Mouse (Mus musculus): ENCODE measurements around the gene Olfr71. TPM values are rescaled to one million over a fixed set of nuclear protein-coding genes. Genes with fewer than 3 reads are reported as not detected.

Olfr71 gene
- polyA plus RNA-seq (2014; fragmentation: Nextera tagmentation; extraction: Ambion mirVana), result not detected in 2 replicates

GRCm38 (mm10) chr4:43709869-43710268 is at the start of gene Olfr71:
Olfr71 (minus strand) TSS chr4:43710255.
- no peak within 1 kb of the TSS for H3K4me3 ChIP-seq (ENCODE audit: low read depth, low read length)

GRCm38 (mm10) chr4:43757213-43757612 is 47.2 kb upstream of the Olfr71 start:
- ATAC-seq, result no peak
- H3K4me1 ChIP-seq (ENCODE audit: control insufficient read depth, insufficient read depth, low read length), result no peaks in the 10 kb centered on the region
- H3K4me2 ChIP-seq (ENCODE audit: low read length), result no peak overlapping the region
- no peaks in the 10 kb centered on the region for H3K9me3 ChIP-seq (replicated peaks; ENCODE audit: control insufficient read depth, low read length)
- H3K4me3 ChIP-seq (ENCODE audit: low read depth, low read length), result no peak overlapping the region
- no peaks in the 10 kb centered on the region for H3K27me3 ChIP-seq (replicated peaks; ENCODE audit: control insufficient read depth, insufficient read depth, low read length)
- H3K27ac ChIP-seq (ENCODE audit: low read depth, low read length), result no peak overlapping the region
- no peaks in the 10 kb centered on the region for H3K36me3 ChIP-seq (ENCODE audit: control insufficient read depth, insufficient read depth, low read length)
- 82% methylated on average over 6 of the region's 6 CpGs for WGBS
- no peak overlapping the region for H3K9ac ChIP-seq (ENCODE audit: low read length)
- no peak for DNase-seq (ENCODE audit: low spot score)

More at GRCm38 (mm10) chr4:43709869-43710268, at the start of gene Olfr71:
- ATAC-seq (no peak), DNase-seq (ENCODE audit: low spot score) (no peak)
- Histone ChIP-seq H3K4me2 (ENCODE audit: low read length) (no peak within 1 kb of the TSS), H3K36me3 (ENCODE audit: control insufficient read depth, insufficient read depth, low read length) (no peaks in the 10 kb centered on the region), H3K9ac (ENCODE audit: low read length) (no peak within 1 kb of the TSS), H3K27ac (ENCODE audit: low read depth, low read length) (no peak within 1 kb of the TSS), H3K27me3 (replicated peaks; ENCODE audit: control insufficient read depth, insufficient read depth, low read length) (no peaks in the 10 kb centered on the region), H3K9me3 (replicated peaks; ENCODE audit: control insufficient read depth, low read length) (no peaks in the 10 kb centered on the region), H3K4me1 (ENCODE audit: control insufficient read depth, insufficient read depth, low read length) (no peaks in the 10 kb centered on the region)
- WGBS, result 80% methylated on average over 6 of the region's 6 CpGs

- no peaks in the 10 kb centered on the region for H3K9me3 ChIP-seq (replicated peaks; ENCODE audit: control insufficient read depth, low read length)
- no peak overlapping the region for H3K9ac ChIP-seq (ENCODE audit: low read length)
- H3K4me1 ChIP-seq (ENCODE audit: control insufficient read depth, insufficient read depth, low read length), result no peaks in the 10 kb centered on the region
- WGBS, result 15% methylated on average over 6 of the region's 6 CpGs
- H3K27me3 ChIP-seq (replicated peaks; ENCODE audit: control insufficient read depth, insufficient read depth, low read length), result no peaks in the 10 kb centered on the region
- peak; percentile 82 for DNase-seq (ENCODE audit: low spot score)
- no peak overlapping the region for H3K4me2 ChIP-seq (ENCODE audit: low read length)
- H3K4me3 ChIP-seq (ENCODE audit: low read depth, low read length), result no peak overlapping the region
- no peak overlapping the region for H3K27ac ChIP-seq (ENCODE audit: low read depth, low read length)
- peak; percentile 48; the same call in 1 of the 2 replicates for ATAC-seq
- H3K36me3 ChIP-seq (ENCODE audit: control insufficient read depth, insufficient read depth, low read length), result no peaks in the 10 kb centered on the region
These were observed 35.1 kb upstream of the Olfr71 start for GRCm38 (mm10) chr4:43745187-43745586.

- H3K36me3 ChIP-seq (ENCODE audit: control insufficient read depth, insufficient read depth, low read length), result no peaks in the 10 kb centered on the region
- DNase-seq (ENCODE audit: low spot score), result no peak
- H3K4me3 ChIP-seq (ENCODE audit: low read depth, low read length), result no peak overlapping the region
- 88% methylated on average over 1 of the region's 1 CpGs for WGBS
- no peak for ATAC-seq
- H3K9me3 ChIP-seq (replicated peaks; ENCODE audit: control insufficient read depth, low read length), result no peaks in the 10 kb centered on the region
- no peaks in the 10 kb centered on the region for H3K27me3 ChIP-seq (replicated peaks; ENCODE audit: control insufficient read depth, insufficient read depth, low read length)
- no peak overlapping the region for H3K4me2 ChIP-seq (ENCODE audit: low read length)
- H3K27ac ChIP-seq (ENCODE audit: low read depth, low read length), result no peak overlapping the region
- no peak overlapping the region for H3K9ac ChIP-seq (ENCODE audit: low read length)
- no peaks in the 10 kb centered on the region for H3K4me1 ChIP-seq (ENCODE audit: control insufficient read depth, insufficient read depth, low read length)
These were observed 33.0 kb upstream of the Olfr71 start for GRCm38 (mm10) chr4:43743099-43743498.

GRCm38 (mm10) chr4:43742637-43743036 is 32.6 kb upstream of the Olfr71 start:
- no peaks in the 10 kb centered on the region for H3K9me3 ChIP-seq (replicated peaks; ENCODE audit: control insufficient read depth, low read length)
- H3K4me3 ChIP-seq (ENCODE audit: low read depth, low read length), result no peak overlapping the region
- ATAC-seq (no peak), DNase-seq (ENCODE audit: low spot score) (no peak)
- WGBS, result 28% methylated on average over 4 of the region's 4 CpGs
- H3K36me3 ChIP-seq (ENCODE audit: control insufficient read depth, insufficient read depth, low read length), result no peaks in the 10 kb centered on the region
- no peak overlapping the region for H3K9ac ChIP-seq (ENCODE audit: low read length)
- H3K27me3 ChIP-seq (replicated peaks; ENCODE audit: control insufficient read depth, insufficient read depth, low read length), result no peaks in the 10 kb centered on the region
- no peak overlapping the region for H3K27ac ChIP-seq (ENCODE audit: low read depth, low read length)
- no peak overlapping the region for H3K4me2 ChIP-seq (ENCODE audit: low read length)
- no peaks in the 10 kb centered on the region for H3K4me1 ChIP-seq (ENCODE audit: control insufficient read depth, insufficient read depth, low read length)

- Histone ChIP-seq H3K27ac (ENCODE audit: low read depth, low read length) (no peak overlapping the region), H3K4me2 (ENCODE audit: low read length) (no peak overlapping the region), H3K4me1 (ENCODE audit: control insufficient read depth, insufficient read depth, low read length) (no peaks in the 10 kb centered on the region), H3K9me3 (replicated peaks; ENCODE audit: control insufficient read depth, low read length) (no peaks in the 10 kb centered on the region), H3K27me3 (replicated peaks; ENCODE audit: control insufficient read depth, insufficient read depth, low read length) (no peaks in the 10 kb centered on the region), H3K4me3 (ENCODE audit: low read depth, low read length) (no peak overlapping the region), H3K9ac (ENCODE audit: low read length) (no peak overlapping the region), H3K36me3 (ENCODE audit: control insufficient read depth, insufficient read depth, low read length) (no peaks in the 10 kb centered on the region)
- ATAC-seq (no peak), DNase-seq (ENCODE audit: low spot score) (no peak)
- WGBS, result 75% methylated on average over 5 of the region's 5 CpGs
These were observed 31.5 kb upstream of the Olfr71 start for GRCm38 (mm10) chr4:43741526-43741925.

GRCm38 (mm10) chr4:43738989-43739674 is 29.1 kb upstream of the Olfr71 start:
- ATAC-seq, result no peak
- Histone ChIP-seq H3K9me3 (replicated peaks; ENCODE audit: control insufficient read depth, low read length) (no peaks in the 10 kb centered on the region), H3K27ac (ENCODE audit: low read depth, low read length) (no peak overlapping the region), H3K4me2 (ENCODE audit: low read length) (no peak overlapping the region), H3K4me1 (ENCODE audit: control insufficient read depth, insufficient read depth, low read length) (no peaks in the 10 kb centered on the region), H3K36me3 (ENCODE audit: control insufficient read depth, insufficient read depth, low read length) (no peaks in the 10 kb centered on the region), H3K9ac (ENCODE audit: low read length) (no peak overlapping the region), H3K27me3 (replicated peaks; ENCODE audit: control insufficient read depth, insufficient read depth, low read length) (no peaks in the 10 kb centered on the region), H3K4me3 (ENCODE audit: low read depth, low read length) (no peak overlapping the region)
- 77% methylated on average over 8 of the region's 8 CpGs for WGBS
- DNase-seq (ENCODE audit: low spot score), result no peak

GRCm38 (mm10) chr4:43737144-43737543 is 27.1 kb upstream of the Olfr71 start:
- no peaks in the 10 kb centered on the region for H3K36me3 ChIP-seq (ENCODE audit: control insufficient read depth, insufficient read depth, low read length)
- no peak overlapping the region for H3K4me2 ChIP-seq (ENCODE audit: low read length)
- no peak overlapping the region for H3K4me3 ChIP-seq (ENCODE audit: low read depth, low read length)
- H3K9me3 ChIP-seq (replicated peaks; ENCODE audit: control insufficient read depth, low read length), result no peaks in the 10 kb centered on the region
- no peak for ATAC-seq
- H3K27ac ChIP-seq (ENCODE audit: low read depth, low read length), result no peak overlapping the region
- H3K27me3 ChIP-seq (replicated peaks; ENCODE audit: control insufficient read depth, insufficient read depth, low read length), result no peaks in the 10 kb centered on the region
- H3K4me1 ChIP-seq (ENCODE audit: control insufficient read depth, insufficient read depth, low read length), result no peaks in the 10 kb centered on the region
- no peak for DNase-seq (ENCODE audit: low spot score)
- 62% methylated on average over 6 of the region's 6 CpGs for WGBS
- H3K9ac ChIP-seq (ENCODE audit: low read length), result no peak overlapping the region

GRCm38 (mm10) chr4:43733186-43733585 is 23.1 kb upstream of the Olfr71 start:
- no peaks in the 10 kb centered on the region for H3K4me1 ChIP-seq (ENCODE audit: control insufficient read depth, insufficient read depth, low read length)
- no peak overlapping the region for H3K27ac ChIP-seq (ENCODE audit: low read depth, low read length)
- ATAC-seq (no peak), DNase-seq (ENCODE audit: low spot score) (no peak)
- H3K36me3 ChIP-seq (ENCODE audit: control insufficient read depth, insufficient read depth, low read length), result no peaks in the 10 kb centered on the region
- no peak overlapping the region for H3K9ac ChIP-seq (ENCODE audit: low read length)
- H3K27me3 ChIP-seq (replicated peaks; ENCODE audit: control insufficient read depth, insufficient read depth, low read length), result no peaks in the 10 kb centered on the region
- no peak overlapping the region for H3K4me3 ChIP-seq (ENCODE audit: low read depth, low read length)
- no peaks in the 10 kb centered on the region for H3K9me3 ChIP-seq (replicated peaks; ENCODE audit: control insufficient read depth, low read length)
- H3K4me2 ChIP-seq (ENCODE audit: low read length), result no peak overlapping the region
- 87% methylated on average over 5 of the region's 5 CpGs for WGBS

All from forebrain, embryonic 14.5 days (tissue).